Mouse (Mus musculus) hindbrain, postnatal 0 days (tissue): Measurements from ENCODE around the gene Gm20388. TPM values are rescaled to one million over a fixed set of nuclear protein-coding genes. Genes with fewer than 3 reads are reported as not detected.

Experiments
- ATAC-seq: fragments of 200-750 bp; cut with Nextera tagmentation; 2 replicates; pipeline ENCODE4 v1.8.0; 2017; ENCODE audit warnings: mild to moderate bottlenecking, moderate TSS enrichment, moderate library complexity
- DNase-seq: peaks from one replicate; pipeline ENCODE4 v3.0.0-alpha.2; 2015; ENCODE audit warnings: low spot score
- H3K27ac ChIP-seq: fragments of 300-500 bp; sonication (generic); 2 replicates; pipeline ENCODE4 v1.5.1; 2014; ENCODE audit warnings: mild to moderate bottlenecking
- H3K27me3 ChIP-seq: fragments of 300-500 bp; sonication (generic); 2 replicates; pipeline ENCODE4 v1.6.1; 2014; ENCODE audit warnings: low read length, mixed read lengths; ENCODE audit not compliant: insufficient read depth
- H3K36me3 ChIP-seq: fragments of 300-500 bp; sonication (generic); 2 replicates; pipeline ENCODE4 v1.6.1; 2014; ENCODE audit warnings: low read length, mixed read lengths; ENCODE audit not compliant: insufficient read depth
- H3K4me1 ChIP-seq: fragments of 300-500 bp; sonication (generic); 2 replicates; pipeline ENCODE4 v1.6.1; 2014; ENCODE audit warnings: antibody characterized with exemption, low read length, mixed read lengths; ENCODE audit not compliant: insufficient read depth
- H3K4me2 ChIP-seq: fragments of 300-500 bp; sonication (generic); 2 replicates; pipeline ENCODE4 v1.6.1; 2014; ENCODE audit warnings: low read depth, mild to moderate bottlenecking, low read length, moderate library complexity, mixed read lengths
- H3K4me3 ChIP-seq: fragments of 300-500 bp; sonication (generic); 2 replicates; pipeline ENCODE4 v1.5.1; 2014; ENCODE audit warnings: low read length
- H3K9ac ChIP-seq: fragments of 300-500 bp; sonication (generic); replicated peaks from 2 replicates; pipeline ENCODE4 v1.6.1; 2014; ENCODE audit warnings: mild to moderate bottlenecking, low read length, moderate library complexity, mixed read lengths
- H3K9me3 ChIP-seq: fragments of 300-500 bp; sonication (generic); 2 replicates; pipeline ENCODE4 v1.6.1; 2016; ENCODE audit warnings: low read length, mixed read lengths
- CTCF ChIP-seq: IDR thresholded peaks from 2 replicates; pipeline ENCODE4 v1.5.1; 2016; ENCODE audit warnings: antibody characterized with exemption, control low read depth, low read depth
- WGBS: fragments of 180-500 bp; shearing (Covaris S2); extraction: QIAGEN DNeasy Blood & Tissue Kit; methylation state at CpG from one replicate; pipeline ENCODE4 v1.1.7; 2014; 5-methylcytosine and 5-hydroxymethylcytosine counted together
- polyA plus RNA-seq: library from polyadenylated mRNA; unstranded; fragments of >200 nt; fragmentation: Nextera tagmentation; extraction: Ambion mirVana; gene quantifications from 2 replicates; pipeline ENCODE4 v1.2.1, GENCODE M21; 2015
- total RNA-seq: library from RNA; depleted of rRNA; stranded (reverse); fragments of >200 nt; gene quantifications from 2 replicates; pipeline ENCODE4 v1.2.3, GENCODE M21; 2014

Gene Gm20388
- total and polyA plus RNA-seq, 2 experiments from 2014 or later, result 71.3 TPM; not detected in 1

GRCm38 (mm10) chr8:120445249-120445648, 534.6 kb downstream of the Gm20388 start:
- DNase-seq (no peak), ATAC-seq (no peak)
- Histone ChIP-seq H3K9me3 (no peaks in the 10 kb centered on the region), H3K27me3 (no peaks in the 10 kb centered on the region), H3K4me1 (peaks cover 20% of the 10 kb centered on the region), H3K9ac (no peak overlapping the region), H3K27ac (no peak overlapping the region), H3K4me2 (no peak overlapping the region), H3K4me3 (no peak overlapping the region), H3K36me3 (no peaks in the 10 kb centered on the region)
- TF ChIP-seq CTCF, result no peak
- WGBS, result 68% methylated on average over 10 of the region's 10 CpGs

- no peak overlapping the region for H3K4me2 ChIP-seq
- no peaks in the 10 kb centered on the region for H3K27me3 ChIP-seq
- no peaks in the 10 kb centered on the region for H3K36me3 ChIP-seq
- H3K9me3 ChIP-seq, result no peaks in the 10 kb centered on the region
- DNase-seq, result no peak
- no peak overlapping the region for H3K27ac ChIP-seq
- ATAC-seq, result no peak
- no peak overlapping the region for H3K9ac ChIP-seq
- no peak overlapping the region for H3K4me3 ChIP-seq
- peaks cover 10% of the 10 kb centered on the region; the same call in 1 of the 2 replicates for H3K4me1 ChIP-seq
- no peak for TF ChIP-seq CTCF
- 28% methylated on average over 6 of the region's 6 CpGs for WGBS
Measured at GRCm38 (mm10) chr8:120448131-120448530, 537.5 kb downstream of the Gm20388 start.

GRCm38 (mm10) chr8:120449139-120449538, 538.5 kb downstream of the Gm20388 start:
- no peaks in the 10 kb centered on the region for H3K36me3 ChIP-seq
- WGBS, result 80% methylated on average over 4 of the region's 4 CpGs
- peaks cover 10% of the 10 kb centered on the region; the same call in 1 of the 2 replicates for H3K4me1 ChIP-seq
- no peak overlapping the region for H3K4me2 ChIP-seq
- H3K9me3 ChIP-seq, result no peaks in the 10 kb centered on the region
- H3K9ac ChIP-seq, result no peak overlapping the region
- H3K4me3 ChIP-seq, result no peak overlapping the region
- no peak for TF ChIP-seq CTCF
- no peaks in the 10 kb centered on the region for H3K27me3 ChIP-seq
- peak; percentile 15; the same call in 1 of the 2 replicates for ATAC-seq
- peak overlapping the region; percentile 36; the same call in 1 of the 2 replicates for H3K27ac ChIP-seq
- DNase-seq, result no peak

GRCm38 (mm10) chr8:120449608-120450031, 539.0 kb downstream of the Gm20388 start:
- Histone ChIP-seq H3K27me3 (no peaks in the 10 kb centered on the region), H3K36me3 (no peaks in the 10 kb centered on the region), H3K27ac (peak overlapping the region; percentile 36; the same call in 1 of the 2 replicates), H3K4me3 (no peak overlapping the region), H3K9me3 (no peaks in the 10 kb centered on the region), H3K9ac (no peak overlapping the region; the same call in 1 of the 2 replicates), H3K4me1 (peaks cover 10% of the 10 kb centered on the region; the same call in 1 of the 2 replicates), H3K4me2 (0 out of 2 replicates have a peak overlapping the region, but pooled peaks have one; percentile 14)
- DNase-seq, result peak; percentile 55
- 23% methylated on average over 17 of the region's 17 CpGs for WGBS
- no peak for TF ChIP-seq CTCF
- peak; percentile 46; the same call in 1 of the 2 replicates for ATAC-seq

- H3K4me2 ChIP-seq, result no peak overlapping the region
- H3K9me3 ChIP-seq, result no peaks in the 10 kb centered on the region
- H3K4me1 ChIP-seq, result peaks cover 10% of the 10 kb centered on the region; the same call in 1 of the 2 replicates
- WGBS, result 90% methylated on average over 2 of the region's 2 CpGs
- no peaks in the 10 kb centered on the region for H3K36me3 ChIP-seq
- TF ChIP-seq CTCF, result no peak
- no peaks in the 10 kb centered on the region for H3K27me3 ChIP-seq
- no peak overlapping the region for H3K4me3 ChIP-seq
- no peak overlapping the region for H3K27ac ChIP-seq
- no peak for DNase-seq
- ATAC-seq, result no peak
- H3K9ac ChIP-seq, result no peak overlapping the region
Measured at GRCm38 (mm10) chr8:120452111-120452510, 541.5 kb downstream of the Gm20388 start.

- WGBS, result 80% methylated on average over 6 of the region's 6 CpGs
- ATAC-seq, result no peak
- H3K4me3 ChIP-seq, result no peak overlapping the region
- peaks cover 7% of the 10 kb centered on the region; the same call in 1 of the 2 replicates for H3K4me1 ChIP-seq
- H3K9ac ChIP-seq, result no peak overlapping the region
- no peak overlapping the region for H3K27ac ChIP-seq
- no peaks in the 10 kb centered on the region for H3K9me3 ChIP-seq
- H3K27me3 ChIP-seq, result no peaks in the 10 kb centered on the region
- H3K36me3 ChIP-seq, result no peaks in the 10 kb centered on the region
- no peak for DNase-seq
- no peak for TF ChIP-seq CTCF
- H3K4me2 ChIP-seq, result no peak overlapping the region
Measured at GRCm38 (mm10) chr8:120454404-120454803, 543.8 kb downstream of the Gm20388 start.

GRCm38 (mm10) chr8:120460375-120460774, 549.7 kb downstream of the Gm20388 start:
- peak; percentile 61 for DNase-seq
- H3K4me2 ChIP-seq, result no peak overlapping the region
- 13% methylated on average over 6 of the region's 6 CpGs for WGBS
- no peaks in the 10 kb centered on the region for H3K9me3 ChIP-seq
- TF ChIP-seq CTCF, result no peak
- no peak overlapping the region for H3K9ac ChIP-seq
- H3K4me1 ChIP-seq, result peaks cover 16% of the 10 kb centered on the region
- no peaks in the 10 kb centered on the region for H3K36me3 ChIP-seq
- no peaks in the 10 kb centered on the region for H3K27me3 ChIP-seq
- H3K27ac ChIP-seq, result peak overlapping the region; percentile 72
- ATAC-seq, result peak; percentile 19; the same call in 1 of the 2 replicates
- no peak overlapping the region for H3K4me3 ChIP-seq
